Mouse (Mus musculus) erythroid progenitor cell, adult 5-6 weeks (primary cell): ENCODE data around the gene Prim2. TPM values are rescaled to one million over a fixed set of nuclear protein-coding genes. Genes with fewer than 3 reads are reported as not detected.
A peak's percentile ranks its signal among the peaks of the same experiment; 100 is the strongest.
"Not testable (repeated sequence)": the region's sequence is repeated elsewhere in the genome, so short reads cannot be mapped to it uniquely, and the experiment has no call there.

Experiments
- ATAC-seq: replicated peaks from 2 replicates; pipeline ENCODE4 v1.8.0; 2016; ENCODE audit warnings: moderate number of reproducible peaks, mild to moderate bottlenecking, moderate TSS enrichment, inconsistent platforms; ENCODE audit not compliant: poor library complexity, low FRiP score, severe bottlenecking
- total RNA-seq, 2 experiments: library from RNA; stranded (forward) in 1 of 2; stranded (reverse) in 1 of 2; fragments of 150-400 nt in 1 of 2; fragments of 186-747, 209-891 nt in 1 of 2; gene quantifications; 2 replicates each; pipeline versions ENCODE4 v1.2.3 to v1.2.4; 2015 to 2017; ENCODE audit warnings: low replicate concordance in 2 of 2

Prim2 gene
- total RNA-seq, 2 experiments from 2014 or later: 62.5 to 84.9 TPM

DNA sequence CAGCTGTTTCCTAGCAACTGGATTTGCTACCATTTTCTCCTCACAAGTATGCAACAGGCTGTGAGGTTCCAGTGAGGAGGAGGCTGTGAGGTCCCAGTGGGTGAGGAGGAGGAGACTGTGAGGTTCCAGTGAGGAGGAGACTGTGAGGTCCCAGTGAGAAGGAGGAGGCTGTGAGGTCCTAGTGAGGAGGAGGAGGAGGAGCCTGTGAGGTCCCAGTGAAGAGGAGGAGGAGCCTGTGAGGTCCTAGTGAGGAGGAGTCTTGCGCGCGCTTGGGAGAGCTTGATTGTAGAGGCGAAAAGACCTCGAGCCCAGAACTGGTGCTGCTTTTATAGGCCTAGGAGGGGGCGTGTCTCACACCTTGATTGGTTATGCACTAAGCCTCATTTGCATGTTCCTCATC is 53.0 kb downstream of the Prim2 start:
- ATAC-seq: not testable (repeated sequence)

- no peak for ATAC-seq
Observed at GRCm38 (mm10) chr1:33612100-33612499, 57.5 kb downstream of the Prim2 start.

DNA sequence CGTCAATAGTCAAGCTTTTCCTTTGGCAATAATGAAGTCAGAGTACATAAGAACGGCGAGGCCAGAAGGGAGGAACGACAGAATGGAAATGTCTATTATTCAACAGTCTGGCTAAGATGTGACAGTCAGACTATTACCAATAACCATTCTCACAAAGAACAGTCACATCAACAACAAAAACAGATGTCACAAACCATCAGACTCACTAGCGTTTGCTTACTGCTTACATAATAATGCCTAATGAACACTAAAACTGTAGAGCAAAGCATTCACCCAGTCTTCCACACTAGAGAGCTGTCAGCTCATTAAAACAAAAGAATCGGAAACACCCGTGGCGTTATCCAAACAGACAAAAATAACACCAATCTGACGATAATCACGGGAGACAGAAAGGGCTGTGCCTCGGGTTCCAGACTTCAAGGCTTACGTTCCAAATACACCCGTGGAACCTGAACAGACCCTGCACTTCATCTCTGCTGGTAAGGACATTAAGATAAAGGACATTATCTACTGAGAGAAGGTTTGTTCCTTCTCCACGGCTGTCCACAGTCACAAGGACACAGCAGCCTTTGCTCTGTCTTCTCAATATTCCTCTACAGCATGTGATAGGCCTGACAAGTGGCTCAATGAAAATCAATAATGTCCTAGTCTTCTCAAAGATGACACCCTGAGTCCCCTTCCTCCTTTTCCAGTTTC is 59.4 kb downstream of the Prim2 start:
- ATAC-seq: peak; percentile 25; the same call in 1 of the 2 replicates

DNA sequence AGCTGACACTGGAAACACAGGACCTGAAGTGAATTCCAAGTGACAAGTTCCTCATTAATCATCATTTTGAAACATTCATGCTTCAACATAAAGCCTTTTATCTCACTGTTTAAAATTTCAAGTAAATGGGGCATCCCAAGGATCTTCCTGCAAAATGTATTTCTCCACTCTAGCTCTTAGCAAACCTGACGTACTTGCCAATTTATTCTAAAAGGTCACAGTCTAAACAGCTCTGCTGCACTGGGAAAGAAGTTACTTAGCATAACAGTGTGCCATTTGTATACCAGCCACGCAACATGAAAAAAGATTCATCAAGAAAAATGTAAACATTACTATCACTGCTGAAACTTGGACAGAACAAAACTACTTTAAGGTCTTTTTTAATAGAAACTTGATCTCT is 61.5 kb downstream of the Prim2 start:
- ATAC-seq: no peak

DNA sequence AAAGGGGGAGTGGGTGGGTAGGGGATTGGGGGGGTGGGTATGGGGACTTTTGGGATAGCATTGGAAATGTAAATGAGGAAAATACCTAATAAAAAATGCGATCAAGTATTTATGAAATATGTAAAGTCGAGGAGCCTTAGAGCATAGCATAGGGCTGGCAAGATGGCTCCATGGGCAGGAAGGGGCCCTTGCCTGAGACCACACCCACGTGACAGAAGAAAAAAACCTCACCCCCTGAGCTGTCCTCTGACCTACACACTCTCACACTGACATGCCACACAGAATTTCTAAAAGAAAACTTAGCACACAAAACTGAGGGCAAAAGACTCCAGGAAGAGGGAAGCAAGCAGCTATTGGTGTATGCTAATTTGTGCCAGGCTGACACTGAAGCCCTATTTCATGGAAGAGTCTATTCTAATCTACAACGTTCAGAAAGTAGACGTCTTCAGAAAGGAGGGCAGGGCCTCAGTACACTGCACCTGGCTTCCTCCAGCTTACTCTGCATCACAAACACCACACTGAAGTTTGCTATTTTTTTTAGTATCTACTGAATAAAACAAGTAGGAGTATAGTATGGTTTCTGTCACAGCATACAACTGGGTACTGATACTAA is 65.4 kb downstream of the Prim2 start:
- no peak for ATAC-seq

GRCm38 (mm10) chr1:33599698-33600097 is 69.9 kb downstream of the Prim2 start:
- no peak for ATAC-seq

DNA sequence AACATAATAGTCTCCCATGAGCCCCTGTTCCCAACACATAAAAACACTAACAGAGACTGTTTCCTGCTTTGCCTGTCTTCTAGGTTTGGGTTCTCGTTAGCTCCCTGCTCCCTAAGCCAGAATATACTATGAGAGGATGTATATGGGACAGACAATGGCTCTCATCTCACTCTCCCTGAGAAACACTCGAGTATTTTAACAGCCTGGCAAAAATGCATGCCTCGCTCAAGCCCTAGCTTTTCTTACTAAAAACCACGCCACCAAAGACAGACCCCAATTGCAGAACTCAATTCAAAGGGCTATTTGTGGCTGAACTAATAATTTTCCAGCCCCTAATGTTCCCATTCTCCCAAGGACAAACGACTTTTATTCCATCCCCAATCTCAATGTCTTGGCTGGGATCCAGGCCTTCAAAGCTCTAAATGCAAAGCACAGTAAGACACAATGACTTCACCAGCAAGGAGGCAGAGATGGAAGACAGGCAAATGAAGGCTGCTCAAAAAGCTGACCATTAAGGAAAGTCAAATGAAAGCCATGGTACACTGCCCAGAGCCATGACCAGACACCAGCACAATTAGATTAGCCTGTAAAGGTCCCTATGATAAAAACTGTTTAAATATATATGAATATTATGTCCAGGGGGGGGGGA is 70.5 kb downstream of the Prim2 start:
- ATAC-seq: no peak

DNA sequence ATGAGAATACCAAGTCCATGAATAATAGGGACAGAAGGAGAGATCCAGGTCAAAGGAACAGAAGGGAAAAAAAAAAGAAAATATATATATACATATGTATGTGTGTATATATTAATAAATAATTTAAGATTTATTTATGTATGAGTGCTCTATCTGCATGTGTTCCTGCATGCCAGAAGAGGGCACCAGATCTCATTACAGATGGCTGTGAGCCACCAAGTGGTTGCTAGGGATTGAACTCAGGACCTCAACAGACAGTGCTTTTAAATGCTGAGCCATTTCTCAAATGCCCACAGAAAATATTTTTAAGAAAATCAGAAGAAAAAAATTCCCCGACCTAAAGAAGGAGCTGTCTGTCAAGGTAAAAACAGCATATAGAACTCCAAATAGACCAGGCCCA is 72.6 kb downstream of the Prim2 start:
- ATAC-seq: no peak

DNA sequence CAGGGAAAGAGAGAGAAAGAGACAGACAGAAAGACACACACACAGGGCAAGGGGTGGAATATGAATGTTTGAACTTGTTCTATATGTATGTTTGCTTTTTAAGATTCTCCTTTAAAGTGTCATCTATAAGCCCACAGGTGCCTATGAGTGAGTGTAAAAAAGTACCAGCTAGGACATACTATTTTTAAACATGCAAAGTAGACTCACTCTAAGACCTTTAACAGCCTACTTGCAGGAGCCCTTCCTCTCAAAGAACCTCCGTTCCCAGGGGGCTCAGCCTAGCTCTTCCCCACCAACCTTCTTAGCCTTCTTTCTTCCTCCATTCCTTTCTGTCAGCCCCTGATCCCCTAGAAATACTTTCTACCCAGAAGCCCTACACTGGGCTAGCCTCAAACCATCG is 73.7 kb downstream of the Prim2 start:
- ATAC-seq: no peak

DNA sequence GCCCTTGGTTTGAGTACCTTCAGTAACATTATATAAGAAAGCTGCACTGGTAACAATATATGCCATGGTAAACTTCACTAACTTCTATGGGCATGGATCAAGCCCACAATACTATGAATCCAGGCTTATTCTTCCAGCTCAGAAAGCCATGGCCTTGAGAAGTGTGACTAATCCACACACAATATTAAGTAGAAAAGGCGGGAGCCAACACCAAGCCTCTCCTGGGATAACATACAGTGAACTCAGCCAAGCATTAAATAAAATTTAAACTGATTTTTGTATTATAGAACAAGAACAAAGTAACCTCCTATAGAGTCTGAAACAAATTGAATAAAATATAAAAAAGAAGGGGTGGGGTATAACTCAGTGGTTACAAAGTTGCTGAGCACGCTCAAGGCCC is 74.6 kb downstream of the Prim2 start:
- ATAC-seq: no peak

DNA sequence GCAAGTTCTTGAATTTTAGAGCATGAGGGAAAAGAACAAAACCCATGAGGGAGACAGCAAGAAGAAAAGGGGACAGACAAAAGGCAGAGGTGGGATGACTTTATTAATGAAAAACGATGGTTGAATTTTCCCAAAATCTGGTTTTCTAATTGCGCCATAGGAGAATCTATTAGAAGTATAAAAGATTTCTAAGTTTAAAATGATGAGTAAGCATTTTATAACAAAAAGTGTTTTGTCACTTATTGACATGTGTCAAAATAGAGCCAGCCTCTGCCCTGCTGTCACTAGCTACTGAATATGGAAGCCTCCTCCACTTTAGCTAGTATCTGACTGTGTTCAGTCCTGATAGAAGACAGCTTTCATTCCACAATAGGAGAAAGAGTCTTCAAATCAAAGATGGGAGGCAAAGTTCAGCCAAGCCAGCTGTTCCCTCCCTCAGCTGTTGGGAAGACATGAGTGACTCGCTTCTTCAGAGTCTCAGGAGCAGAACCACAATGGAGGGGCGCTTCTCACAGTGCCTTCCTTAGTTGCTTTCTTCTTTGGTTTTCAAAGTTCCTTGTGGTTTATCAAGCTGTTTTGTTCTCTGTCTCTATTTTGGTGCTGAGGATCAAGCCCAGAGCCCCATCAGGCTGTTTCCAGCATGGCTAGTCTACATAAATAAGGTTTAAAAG is 75.7 kb downstream of the Prim2 start:
- no peak for ATAC-seq

DNA sequence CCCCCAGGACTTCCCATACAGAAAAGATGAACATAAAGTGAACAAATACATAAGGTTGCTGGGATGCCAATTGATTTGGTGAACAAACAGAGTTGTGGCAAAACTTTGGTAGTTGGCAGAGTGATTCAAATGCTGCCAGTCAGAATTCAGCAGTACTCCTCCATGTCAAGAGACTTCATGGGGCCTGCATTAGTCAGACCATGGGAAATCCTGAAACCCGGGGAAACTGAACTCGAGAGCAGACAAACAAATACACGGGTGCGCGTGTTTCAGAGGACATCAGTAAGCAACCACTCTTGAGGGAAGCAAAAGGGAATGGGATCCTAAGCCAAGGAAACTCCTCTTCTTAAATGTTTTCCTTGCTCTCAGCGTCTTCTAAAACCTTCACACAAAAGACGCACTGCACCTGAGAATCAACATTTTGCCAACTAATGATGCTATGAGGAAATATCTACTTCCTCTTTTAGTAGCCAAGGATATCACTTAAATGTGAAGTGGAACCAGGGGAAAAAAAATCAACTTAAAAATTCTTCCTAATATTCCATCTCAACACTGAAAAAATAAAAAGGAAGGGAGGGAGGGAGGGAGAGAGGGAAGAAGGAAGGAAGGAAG is 77.5 kb downstream of the Prim2 start:
- ATAC-seq: no peak

DNA sequence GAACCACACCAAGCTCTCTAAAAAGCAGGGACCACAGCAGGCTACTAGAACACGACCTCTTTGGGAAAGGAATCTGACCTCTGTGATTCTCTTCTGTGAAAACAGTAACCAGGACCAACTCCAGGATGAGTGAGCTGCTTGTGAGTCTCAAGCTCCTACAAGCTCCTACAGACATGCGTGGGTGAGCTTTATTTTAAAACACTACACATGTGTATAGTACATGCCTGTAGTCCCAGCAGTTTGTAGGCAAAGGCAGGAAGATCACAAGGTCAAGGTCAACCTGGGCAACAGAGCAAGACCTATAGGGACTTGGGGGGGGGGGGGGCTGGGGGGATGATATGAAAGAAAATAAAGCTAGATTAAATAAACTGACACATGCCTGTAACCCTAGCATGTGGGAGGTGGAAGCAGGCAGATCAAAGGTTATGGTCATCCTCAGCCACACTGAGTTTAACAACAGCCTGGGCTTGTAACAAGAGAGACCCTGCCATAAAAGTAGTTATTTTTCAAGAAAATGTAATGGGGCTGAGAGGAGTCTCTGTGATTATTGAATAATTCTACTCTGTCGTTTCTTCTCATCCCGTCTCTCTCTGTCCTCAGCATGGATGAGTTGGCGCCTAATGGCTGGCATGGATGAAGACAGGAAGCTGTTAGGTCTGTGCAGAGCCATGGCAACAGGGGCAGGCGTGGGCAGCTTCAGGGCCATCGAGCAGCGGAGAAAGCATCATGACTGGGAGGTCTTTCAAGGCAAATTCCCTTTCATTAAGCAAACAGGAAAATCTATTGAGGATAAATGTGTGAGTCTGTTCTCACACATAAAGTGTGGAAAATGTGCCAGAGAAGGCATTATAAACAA is 78.8 kb downstream of the Prim2 start:
- no peak for ATAC-seq

- ATAC-seq: no peak
Observed at GRCm38 (mm10) chr1:33589531-33589930, 80.1 kb downstream of the Prim2 start.

DNA sequence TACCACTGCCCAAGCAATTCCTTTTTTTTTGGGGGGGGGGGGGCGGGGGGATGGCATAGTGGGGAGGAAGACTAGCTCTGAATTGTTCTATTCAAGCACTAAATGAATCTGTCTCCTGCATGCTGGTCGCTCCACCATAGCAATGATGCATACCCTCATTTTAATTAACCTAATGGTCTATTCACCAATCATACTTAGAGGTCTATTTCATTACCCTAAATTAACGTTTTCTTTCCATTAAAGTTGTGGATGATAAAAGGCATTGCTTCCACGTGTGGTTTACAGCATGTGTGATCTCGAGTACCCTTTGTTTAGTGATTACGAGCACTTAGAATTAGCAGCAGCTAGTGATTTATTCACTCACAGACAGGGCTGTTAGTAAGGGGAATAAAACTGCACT is 81.0 kb downstream of the Prim2 start:
- ATAC-seq: no peak

- no peak for ATAC-seq
Observed at GRCm38 (mm10) chr1:33584590-33584978, 85.0 kb downstream of the Prim2 start.

DNA sequence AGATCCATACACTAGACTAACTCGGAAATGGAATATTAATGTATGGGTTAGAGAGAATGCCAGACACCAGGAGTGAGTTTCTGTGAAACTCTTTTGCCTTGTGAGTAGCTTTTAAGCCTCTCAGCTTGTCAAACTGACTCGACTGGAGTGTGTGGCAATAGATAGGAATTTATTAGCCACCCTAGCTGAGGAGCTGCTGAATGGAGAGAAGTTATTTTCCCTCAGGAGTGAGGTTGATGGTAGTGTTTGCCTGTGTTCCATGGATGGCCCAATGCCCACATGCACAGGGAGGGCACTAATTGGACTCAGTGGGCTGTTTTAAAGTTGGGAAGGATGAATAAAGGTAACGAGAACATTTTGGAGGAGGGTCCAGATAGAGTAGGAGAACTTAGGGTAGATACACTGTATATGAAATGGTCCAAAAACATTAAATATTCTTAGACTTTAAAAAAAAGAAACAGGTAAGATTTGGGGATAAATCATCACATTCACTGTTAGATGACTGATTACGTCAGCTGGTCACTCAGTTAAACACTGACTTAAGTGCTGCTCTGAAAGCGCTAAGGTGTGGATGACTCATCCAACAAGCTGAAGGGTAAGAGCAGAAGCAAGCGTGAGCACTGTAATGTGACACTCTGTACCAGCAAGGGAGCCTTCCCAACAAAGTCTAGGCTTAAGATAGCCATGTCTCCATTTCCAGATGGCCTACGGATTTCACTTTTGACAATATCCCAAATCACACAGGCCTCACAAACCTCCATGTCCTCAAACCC is 85.6 kb downstream of the Prim2 start:
- ATAC-seq: no peak

GRCm38 (mm10) chr1:33578593-33578992 is 91.0 kb downstream of the Prim2 start:
- ATAC-seq: no peak

- ATAC-seq: peak; percentile 99
Observed at GRCm38 (mm10) chr1:33574459-33574858, 95.1 kb downstream of the Prim2 start.
